Mouse (Mus musculus): ENCODE data around the gene Stx11.

The Stx11 gene

GRCm38 (mm10) chr10:12964151-12965075 is at the start of gene Stx11:
Gene Stx11, minus strand, starts transcription at chr10:12964298.
- DNase-seq, result peak; percentile 89 to 90

GRCm38 (mm10) chr10:13008737-13009121 is 44.6 kb upstream of the Stx11 start:
- DNase-seq, result no peak

- DNase-seq, result peak; percentile 92 to 94
These were observed 44.0 kb upstream of the Stx11 start for GRCm38 (mm10) chr10:13007876-13008736.

DNA sequence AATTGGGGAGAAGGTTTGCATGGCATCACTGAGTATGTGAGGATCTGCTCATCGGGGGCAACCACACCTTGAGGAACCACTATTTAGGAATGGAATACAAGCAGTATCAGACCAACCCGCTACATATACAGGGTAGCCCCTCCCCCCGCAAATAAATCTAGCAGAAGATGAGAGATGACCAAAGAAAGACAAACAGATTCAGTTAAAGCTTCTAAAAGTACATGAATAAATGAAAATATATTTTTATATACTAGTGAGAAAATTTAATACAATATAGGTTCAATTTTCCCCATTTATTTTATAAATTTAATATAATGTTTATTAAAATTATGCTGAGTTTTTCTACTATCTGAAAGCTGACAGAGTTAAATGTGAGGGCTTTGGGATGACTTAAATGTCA is 40.9 kb upstream of the Stx11 start, which contains the start of gene Sf3b5:
Gene Sf3b5, plus strand, starts transcription at position 301 of the 400 bp plus-strand sequence.
- DNase-seq, result no peak

DNA sequence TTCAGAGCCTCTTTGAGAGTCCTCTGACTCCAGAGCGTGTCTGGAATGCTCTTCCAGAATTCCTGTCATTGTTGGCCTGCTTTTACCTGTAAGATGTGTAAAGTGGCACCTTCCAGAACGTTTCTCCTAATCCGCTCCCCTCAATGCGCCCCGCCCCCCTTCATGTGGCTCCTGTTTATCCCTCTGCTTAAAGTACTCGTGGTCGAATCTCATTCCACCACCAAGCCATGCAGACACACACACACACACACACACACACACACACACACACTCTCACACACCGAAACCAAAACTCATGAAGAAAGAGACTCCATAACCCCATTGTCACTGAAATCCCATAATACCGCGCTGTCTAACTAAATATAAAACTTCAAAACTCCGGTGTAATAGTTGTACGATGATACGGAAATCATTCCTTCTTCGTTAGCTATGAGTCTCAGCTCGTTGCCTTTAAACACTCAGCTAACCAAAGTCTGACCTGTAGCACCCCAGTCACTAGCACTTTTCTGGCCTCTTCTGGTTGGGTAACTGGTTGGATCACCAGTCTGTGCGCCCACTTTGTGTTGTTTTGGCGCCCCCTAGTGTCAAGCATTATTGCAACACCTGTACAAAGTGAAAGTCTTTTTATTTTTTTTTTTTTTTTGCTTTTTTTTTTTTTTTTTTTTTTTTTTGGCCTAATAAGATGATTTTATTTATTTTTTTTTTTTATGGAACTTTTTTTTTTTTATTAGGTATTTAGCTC is 32.8 kb upstream of the Stx11 start:
- DNase-seq, result peak; percentile 91

- DNase-seq, result no peak
These were observed 29.4 kb upstream of the Stx11 start for GRCm38 (mm10) chr10:12993411-12994039.

GRCm38 (mm10) chr10:12991953-12992352 is 27.9 kb upstream of the Stx11 start:
- DNase-seq, result no peak

- DNase-seq, result no peak
These were observed 22.8 kb upstream of the Stx11 start for GRCm38 (mm10) chr10:12986943-12987342.

GRCm38 (mm10) chr10:12986485-12986884 is 22.4 kb upstream of the Stx11 start:
- DNase-seq, result no peak

DNA sequence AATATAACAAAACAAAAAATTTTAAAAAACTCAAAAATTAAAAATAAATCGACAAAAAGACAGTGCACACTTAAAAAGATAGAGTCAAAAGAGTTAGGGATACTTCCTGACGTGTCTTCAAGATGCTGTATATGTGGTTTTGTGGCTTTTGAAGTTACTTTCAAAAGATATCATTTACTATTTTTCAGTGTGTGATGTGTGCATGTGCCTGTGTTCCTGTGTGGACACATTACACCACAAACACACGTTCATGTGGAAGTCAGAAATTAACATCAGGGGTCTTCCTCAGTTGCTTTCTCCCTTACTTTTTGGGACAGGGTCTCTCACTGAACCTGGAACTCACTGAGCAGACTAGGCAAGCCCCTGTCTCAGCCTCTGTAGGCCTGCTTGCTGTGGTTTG is 20.9 kb upstream of the Stx11 start:
- no peak for DNase-seq

- no peak for DNase-seq
These were observed 19.4 kb upstream of the Stx11 start for GRCm38 (mm10) chr10:12983516-12983915.

DNA sequence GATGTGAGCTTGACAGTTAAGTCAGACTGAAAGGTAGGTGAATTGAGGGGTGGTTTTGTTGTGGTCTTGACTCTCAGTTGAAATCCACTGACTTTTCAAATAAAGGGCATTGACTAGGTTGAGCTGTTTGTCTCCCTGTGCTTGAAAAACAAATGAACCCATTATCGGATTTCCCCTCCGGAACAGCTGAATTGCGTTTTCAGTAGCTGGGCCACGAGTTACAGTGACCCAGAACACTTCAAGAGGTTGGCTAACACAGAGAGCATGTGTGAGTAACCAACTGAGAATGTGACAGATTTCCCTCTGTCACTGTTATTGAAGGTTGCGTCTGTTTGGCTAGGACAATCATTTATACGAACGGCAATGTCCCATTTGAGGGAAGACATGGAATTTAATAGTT is 17.0 kb upstream of the Stx11 start:
- DNase-seq, result no peak

- DNase-seq, result no peak
These were observed 13.7 kb upstream of the Stx11 start for GRCm38 (mm10) chr10:12977787-12978212.

DNA sequence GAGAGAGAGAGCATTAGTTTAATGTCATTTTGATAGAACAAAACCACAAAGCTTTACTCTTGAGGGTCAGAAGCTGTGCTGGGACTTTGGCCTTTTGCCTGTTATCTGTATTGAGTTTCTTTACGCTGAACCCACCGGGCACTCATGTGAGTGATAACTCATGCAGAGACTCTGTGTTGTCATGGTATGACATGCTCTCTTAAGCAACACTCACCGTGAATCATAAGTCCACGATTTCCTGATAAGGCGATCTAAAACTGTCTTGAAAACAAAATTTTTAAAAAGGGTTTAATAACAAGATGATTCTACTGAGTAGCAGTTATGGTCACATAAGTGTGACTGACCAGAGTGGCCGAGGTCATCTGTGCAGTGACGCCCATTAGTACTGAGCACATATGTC is 12.5 kb upstream of the Stx11 start:
- DNase-seq, result no peak

DNA sequence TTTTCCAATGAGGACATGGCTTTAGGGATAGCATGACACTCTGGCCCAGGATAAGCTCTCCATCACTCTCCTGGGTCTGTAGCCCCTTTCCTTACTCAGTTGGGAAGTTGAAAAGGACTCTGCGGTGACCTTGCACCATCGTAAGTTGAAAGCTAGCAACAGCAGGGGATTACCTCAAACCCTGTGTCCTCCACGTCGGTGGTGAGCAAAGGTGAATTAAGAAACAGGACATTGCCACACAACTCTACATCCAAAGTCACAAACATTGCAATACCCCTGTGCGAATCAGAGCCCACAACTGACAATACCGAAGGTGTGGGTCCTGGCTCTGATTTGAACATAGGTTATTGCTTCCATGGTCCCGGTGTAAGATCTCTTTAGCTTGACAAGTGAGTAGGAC is 11.9 kb upstream of the Stx11 start:
- DNase-seq, result no peak

DNA sequence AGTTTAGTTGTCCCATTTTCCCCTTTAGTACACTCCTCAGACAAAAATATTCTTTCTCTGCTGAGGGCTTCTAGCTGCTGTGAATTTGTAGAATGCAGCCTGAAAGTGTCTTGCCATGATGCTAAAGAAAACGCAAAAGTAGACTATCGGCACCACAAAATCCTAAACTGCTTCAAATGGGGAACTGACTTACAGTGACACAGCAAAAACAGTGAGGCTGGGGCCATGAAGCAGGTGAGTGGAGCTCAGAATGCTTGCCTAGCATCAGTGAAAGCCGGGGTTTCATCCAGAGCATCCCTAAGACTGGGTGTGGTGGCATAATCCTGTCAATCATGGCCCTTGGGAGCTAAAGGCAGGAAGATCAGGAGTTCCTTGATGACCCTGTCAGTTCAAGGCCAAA is 11.4 kb upstream of the Stx11 start:
- no peak for DNase-seq

DNA sequence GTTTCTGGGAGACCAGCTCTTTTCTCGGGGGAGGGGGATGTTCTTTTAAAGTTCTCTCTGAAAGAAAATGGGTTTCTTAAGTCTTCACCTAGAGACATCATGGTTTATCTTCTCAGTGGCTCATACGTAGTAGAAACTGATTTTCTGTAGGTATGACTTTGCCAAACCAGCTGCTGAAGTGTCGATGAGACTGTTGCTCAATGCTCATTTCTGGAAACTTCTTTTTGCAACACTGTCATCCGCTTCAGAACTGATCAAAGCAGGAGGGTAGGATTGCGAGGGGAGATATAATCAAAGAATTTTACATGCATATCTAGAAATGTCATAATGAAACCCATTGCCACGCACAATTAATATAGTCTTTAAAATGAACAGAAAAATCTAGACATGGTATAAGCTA is 10.5 kb upstream of the Stx11 start:
- no peak for DNase-seq

DNA sequence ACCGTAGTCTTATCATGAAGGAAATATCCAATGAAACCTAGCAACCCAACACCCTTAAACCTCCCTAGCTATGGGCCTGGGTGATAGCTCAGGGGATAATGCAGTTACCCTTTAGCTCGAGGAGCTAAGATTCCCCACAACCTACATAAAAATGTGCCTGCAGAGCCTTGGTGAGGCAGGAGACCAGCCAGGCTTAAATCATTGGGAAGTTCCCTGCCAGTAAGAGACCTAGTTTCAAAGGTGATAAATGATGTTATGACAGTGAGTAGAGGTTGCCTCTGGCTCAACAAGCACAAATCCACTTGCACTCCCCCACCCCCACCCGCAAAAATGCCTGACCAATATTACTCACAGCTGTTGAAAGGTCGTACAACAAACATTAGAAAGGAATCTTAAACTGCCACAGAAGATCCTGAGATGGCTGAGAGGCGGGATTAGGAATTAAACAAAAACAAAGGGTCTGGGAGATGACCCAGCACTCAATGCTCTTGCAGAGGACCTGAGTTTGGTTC is 1.6 kb upstream of the Stx11 start:
- no peak for DNase-seq

DNA sequence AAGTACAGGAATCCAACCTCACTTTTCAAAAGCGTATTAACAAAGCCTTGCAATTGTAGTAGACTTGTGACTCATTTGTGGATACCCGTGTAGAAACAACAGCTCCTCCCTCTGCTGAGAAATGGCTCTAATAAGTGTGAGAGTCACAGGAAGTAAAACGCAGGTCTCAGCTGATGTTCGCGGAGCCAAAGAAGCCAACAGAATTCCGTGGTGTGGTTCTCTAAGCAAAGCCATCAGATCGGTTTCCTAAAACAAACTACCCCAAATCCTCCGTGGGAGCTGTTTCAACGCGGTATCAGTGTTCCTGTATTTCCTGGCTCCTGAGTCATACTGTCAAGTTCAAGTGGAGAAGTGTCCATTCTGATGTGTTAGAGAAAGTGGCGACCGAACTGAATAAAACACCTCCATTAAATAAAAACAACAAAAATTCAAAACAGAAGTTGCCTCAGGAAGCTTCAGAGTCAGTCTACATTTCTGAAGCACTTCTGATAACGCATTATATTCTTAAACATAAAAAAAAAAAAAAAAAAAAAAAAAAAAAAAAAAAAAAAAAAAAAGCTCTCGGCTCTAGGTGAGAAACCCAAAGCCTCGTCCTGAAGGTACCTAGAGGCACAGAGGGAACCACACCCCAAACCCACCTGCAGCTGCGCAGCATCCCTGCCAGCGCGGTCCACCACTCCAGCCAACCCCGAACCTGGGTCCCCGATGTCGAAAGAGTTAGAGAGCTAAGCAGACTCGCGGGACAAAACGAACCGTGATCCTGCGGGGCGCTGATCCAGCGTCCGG is 543 bp downstream of the Stx11 start:
- peak; percentile 34 to 41 for DNase-seq

- DNase-seq, result no peak
These were observed 1.9 kb downstream of the Stx11 start for GRCm38 (mm10) chr10:12962238-12962637.

GRCm38 (mm10) chr10:12961546-12961945 is 2.6 kb downstream of the Stx11 start:
- no peak for DNase-seq
